Mouse (Mus musculus) ES-Bruce4 (cell line): Measurements from ENCODE around the gene Tgfbi.

ENCODE experiments used
- CTCF ChIP-seq: IDR thresholded peaks from one replicate; pipeline ENCODE4 v1.8.1; 2011; ENCODE audit warnings: low read depth, low read length
- POLR2A ChIP-seq: IDR thresholded peaks from one replicate; pipeline ENCODE4 v1.8.1; 2011; ENCODE audit warnings: low read length; ENCODE audit not compliant: insufficient read depth

DNA sequence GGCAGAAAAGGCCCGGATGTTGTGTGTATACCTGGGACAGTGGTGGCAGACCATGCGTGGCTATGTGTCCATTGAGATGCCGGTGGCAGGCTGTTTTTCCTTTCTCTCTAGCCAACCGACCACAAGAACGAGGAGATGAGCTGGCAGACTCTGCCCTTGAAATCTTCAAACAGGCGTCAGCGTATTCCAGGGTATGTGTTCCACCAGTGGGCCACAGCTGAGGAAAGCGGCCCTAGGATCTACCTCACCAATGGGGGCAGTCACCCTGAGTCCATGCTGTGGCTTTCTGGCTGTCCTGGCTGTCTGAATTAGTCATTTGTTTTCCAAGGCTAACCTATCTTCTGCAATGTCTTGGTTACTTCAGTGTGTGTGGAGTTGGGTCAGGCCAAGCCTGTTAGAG is 27.7 kb downstream of the Tgfbi start:
- TF ChIP-seq POLR2A, result no peak
- TF ChIP-seq CTCF, result no peak
